Mouse (Mus musculus): ENCODE results near the gene Kat2a.

DNA sequence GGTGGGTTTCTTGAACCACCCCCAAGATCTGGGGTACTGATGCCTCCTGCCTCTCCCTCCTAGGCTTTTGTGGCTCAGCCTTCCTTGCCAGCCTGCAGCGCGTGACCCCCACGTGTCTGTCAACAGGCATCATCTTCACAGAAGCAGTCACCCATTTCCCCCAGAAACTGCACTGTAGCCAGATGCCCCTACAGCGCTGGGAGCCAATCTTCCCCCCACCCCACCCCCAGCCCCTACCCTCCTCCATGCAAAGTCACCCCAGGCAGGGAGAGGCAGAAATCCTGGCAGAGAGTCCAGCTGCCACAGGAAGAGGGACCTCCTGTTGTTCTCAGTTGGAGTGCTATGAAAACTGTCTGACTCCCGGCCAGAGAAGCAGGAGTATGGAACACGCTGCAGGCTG, 55.8 kb downstream of the Kat2a start:
- TF ChIP-seq CTCF (IDR thresholded peaks at IDR 0.05; ENCODE audit: borderline replicate concordance, insufficient read depth, low read depth, low read length): no peak
- no peak for TF ChIP-seq POLR2A (IDR thresholded peaks at IDR 0.05; ENCODE audit: borderline replicate concordance, insufficient read depth, low read length)

Data from cerebellum, adult 2 months (tissue).